Mouse (Mus musculus): ENCODE measurements around the gene Polr3gl. TPM values are rescaled to one million over a fixed set of nuclear protein-coding genes. Genes with fewer than 3 reads are reported as not detected.

Gene Polr3gl
- polyA plus RNA-seq, 1 experiment from 2014 or later: 37.1 TPM

GRCm38 (mm10) chr3:96603311-96603710 is 9.3 kb upstream of the Polr3gl start:
- H3K4me1 ChIP-seq: peaks cover 27% of the 10 kb centered on the region
- peaks cover 19% of the 10 kb centered on the region for H3K36me3 ChIP-seq
- H3K4me3 ChIP-seq: peak overlapping the region; percentile 92; the same call in 1 of the 2 replicates
- H3K27ac ChIP-seq: 0 out of 2 replicates have a peak overlapping the region, but pooled peaks have one; percentile 98
- DNase-seq (ENCODE audit: low spot score): no peak
- no peaks in the 10 kb centered on the region for H3K9me3 ChIP-seq
- peaks cover 8% of the 10 kb centered on the region; the same call in 1 of the 2 replicates for H3K27me3 ChIP-seq (ENCODE audit: insufficient read depth, poor library complexity, severe bottlenecking)
- WGBS: 80% methylated on average over 5 of the region's 5 CpGs

DNA sequence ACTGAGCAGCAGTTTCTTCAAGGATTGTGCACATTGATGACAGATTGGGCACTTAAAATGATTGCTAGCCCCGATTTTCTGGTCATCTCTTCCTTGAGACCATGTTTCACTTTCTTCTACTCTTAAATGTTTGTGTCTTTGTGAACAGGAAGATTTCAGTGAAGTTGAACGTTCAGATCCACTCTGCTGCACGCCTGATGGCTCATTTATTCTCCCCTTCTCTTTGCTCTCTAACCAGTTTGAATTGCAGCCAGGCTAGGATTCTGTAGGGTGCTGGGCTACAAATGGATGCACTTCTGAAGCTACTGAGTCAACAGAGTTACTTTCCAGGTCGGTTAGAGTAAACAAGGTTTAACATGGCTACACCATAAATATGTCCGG is 8.7 kb upstream of the Polr3gl start:
- Histone ChIP-seq H3K27me3 (ENCODE audit: insufficient read depth, poor library complexity, severe bottlenecking) (peaks cover 8% of the 10 kb centered on the region; the same call in 1 of the 2 replicates), H3K36me3 (peaks cover 15% of the 10 kb centered on the region), H3K4me1 (peaks cover 33% of the 10 kb centered on the region), H3K9me3 (no peaks in the 10 kb centered on the region), H3K4me3 (peak overlapping the region; percentile 92), H3K27ac (peak overlapping the region; percentile 98; the same call in 1 of the 2 replicates)
- WGBS: 62% methylated on average over 5 of the region's 5 CpGs
- no peak for DNase-seq (ENCODE audit: low spot score)

DNA sequence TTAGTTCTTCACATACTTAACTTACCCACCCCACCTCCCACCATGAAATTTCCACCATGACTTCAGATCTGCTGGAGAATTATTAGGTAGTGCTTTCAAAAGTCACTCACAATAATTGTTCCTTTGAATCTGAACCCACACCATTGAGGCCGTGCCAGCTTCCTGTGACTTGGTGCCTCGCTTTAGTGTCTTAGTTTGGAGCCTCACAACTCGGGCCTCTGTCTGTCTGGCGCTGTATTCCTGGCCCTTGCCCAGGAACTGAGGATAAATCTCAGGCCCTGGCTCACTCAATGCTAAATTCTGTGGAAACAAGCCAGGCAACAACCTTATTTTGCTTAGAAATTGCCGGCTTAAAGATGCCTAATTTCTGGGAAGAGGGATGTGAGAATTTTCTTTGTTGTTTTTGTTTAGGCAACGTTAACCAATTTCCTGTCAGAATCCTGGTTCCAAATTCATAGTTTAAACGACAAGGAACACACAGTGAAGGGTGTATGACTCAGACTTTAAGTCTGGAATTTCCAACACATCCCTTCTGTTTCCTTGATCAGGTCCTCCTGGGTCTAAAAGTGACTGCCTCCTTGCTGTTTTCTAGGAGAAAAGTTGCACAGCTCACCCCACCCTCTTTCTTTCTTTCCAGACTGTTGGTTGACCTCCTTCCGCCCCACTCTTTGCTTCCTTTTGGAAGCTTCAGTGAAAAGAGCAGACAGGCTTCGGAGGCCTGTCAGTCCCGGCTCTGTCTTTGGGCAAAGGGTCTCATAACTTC is 8.1 kb upstream of the Polr3gl start:
- H3K36me3 ChIP-seq: peaks cover 11% of the 10 kb centered on the region
- peaks cover 8% of the 10 kb centered on the region; the same call in 1 of the 2 replicates for H3K27me3 ChIP-seq (ENCODE audit: insufficient read depth, poor library complexity, severe bottlenecking)
- DNase-seq (ENCODE audit: low spot score): no peak
- peak overlapping the region; percentile 98 for H3K27ac ChIP-seq
- H3K4me1 ChIP-seq: peaks cover 39% of the 10 kb centered on the region
- no peaks in the 10 kb centered on the region for H3K9me3 ChIP-seq
- peak overlapping the region; percentile 92 for H3K4me3 ChIP-seq
- WGBS: 42% methylated on average over 10 of the region's 10 CpGs

DNA sequence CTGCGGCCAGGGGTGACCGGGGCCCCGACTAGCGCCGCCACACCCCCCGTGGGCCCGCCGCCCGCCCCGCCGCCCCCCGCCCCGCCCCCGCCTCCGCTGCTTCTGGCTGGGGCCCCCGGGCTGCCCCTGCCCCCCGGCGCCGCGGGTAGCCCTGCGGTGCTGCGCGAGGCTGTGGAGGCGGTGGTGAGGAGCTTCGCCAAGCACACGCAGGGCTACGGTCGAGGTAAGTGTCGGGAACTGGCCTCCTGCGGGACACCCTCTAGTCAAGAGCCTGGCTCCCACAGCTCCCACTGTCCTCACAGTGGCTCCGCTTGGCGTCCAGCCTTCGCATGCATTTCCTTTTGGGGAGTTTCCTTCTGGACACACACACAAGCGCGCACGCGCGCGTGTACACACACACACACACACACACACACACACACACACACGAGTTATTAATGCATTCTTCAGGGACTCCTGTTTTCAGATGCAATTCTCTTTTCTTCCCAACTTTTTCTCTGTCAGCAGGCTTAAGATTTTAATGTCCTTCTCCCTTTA is 7.3 kb upstream of the Polr3gl start:
- Histone ChIP-seq H3K4me3 (peak overlapping the region; percentile 92), H3K27me3 (ENCODE audit: insufficient read depth, poor library complexity, severe bottlenecking) (peaks cover 12% of the 10 kb centered on the region; the same call in 1 of the 2 replicates), H3K9me3 (no peaks in the 10 kb centered on the region), H3K36me3 (peaks cover 11% of the 10 kb centered on the region), H3K27ac (peak overlapping the region; percentile 98), H3K4me1 (peaks cover 47% of the 10 kb centered on the region)
- WGBS: under 1% methylated on average over 38 of the region's 40 CpGs
- DNase-seq (ENCODE audit: low spot score): peak; percentile 88

DNA sequence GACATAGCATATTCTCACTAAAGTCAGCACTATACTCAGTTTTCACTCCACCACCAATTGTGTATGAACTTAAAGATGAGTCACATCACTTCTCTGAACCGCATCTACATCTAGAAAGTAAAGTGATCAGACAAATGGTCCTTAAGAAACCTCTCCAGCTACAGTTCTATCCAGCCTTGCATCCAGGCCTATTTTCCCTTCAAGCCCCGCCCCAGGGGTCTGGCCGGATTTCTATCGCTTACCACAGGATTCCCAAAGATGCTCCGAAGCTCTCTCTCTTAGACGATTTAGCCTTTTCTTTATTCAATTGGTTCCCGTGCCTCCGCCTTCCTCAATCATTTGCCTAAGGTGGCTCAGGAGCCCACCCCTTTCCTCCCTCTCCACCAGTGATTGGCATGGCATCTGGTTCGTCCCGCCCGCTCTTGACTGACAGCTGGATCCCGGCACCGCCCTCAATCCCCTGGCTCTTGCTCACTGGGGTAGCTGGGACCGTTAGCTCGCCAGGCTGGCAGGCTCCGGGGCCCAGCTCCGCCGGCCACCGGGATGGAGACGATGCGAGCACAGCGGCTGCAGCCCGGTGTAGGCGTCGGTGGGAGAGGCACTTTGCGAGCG is 6.8 kb upstream of the Polr3gl start, which contains the start of gene Lix1l:
Lix1l (plus strand) TSS at position 511 of the 612 bp plus-strand sequence.
- Histone ChIP-seq H3K9me3 (no peaks in the 10 kb centered on the region), H3K4me3 (peak within 1 kb of the TSS; percentile 92), H3K27me3 (ENCODE audit: insufficient read depth, poor library complexity, severe bottlenecking) (peaks cover 17% of the 10 kb centered on the region), H3K4me1 (peaks cover 52% of the 10 kb centered on the region), H3K36me3 (peaks cover 7% of the 10 kb centered on the region), H3K27ac (peak within 1 kb of the TSS; percentile 98)
- DNase-seq (ENCODE audit: low spot score): peak; percentile 98
- 1% methylated on average over 27 of the region's 27 CpGs for WGBS

DNA sequence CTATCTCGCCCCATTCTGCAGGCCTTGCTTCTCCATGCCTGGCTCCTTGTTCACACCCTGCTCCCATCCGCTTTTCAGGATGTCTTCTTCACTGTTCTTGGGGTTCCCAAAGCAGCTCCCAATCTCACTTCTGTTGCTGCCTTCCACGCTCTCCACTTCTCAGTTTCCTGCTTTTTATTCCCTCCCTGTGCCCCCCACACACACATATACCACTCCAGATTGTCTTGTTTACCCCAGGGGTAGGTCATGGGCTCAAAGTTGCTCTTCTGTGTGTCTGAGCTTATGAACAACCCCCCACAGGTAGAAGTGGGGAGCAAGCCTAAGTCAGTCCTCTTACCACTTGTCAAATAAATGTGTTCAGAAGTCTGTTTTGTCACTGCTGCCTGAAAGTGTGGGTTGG is 5.4 kb upstream of the Polr3gl start:
- 74% methylated on average over 3 of the region's 3 CpGs for WGBS
- peaks cover 6% of the 10 kb centered on the region for H3K36me3 ChIP-seq
- H3K4me3 ChIP-seq: peak overlapping the region; percentile 71; the same call in 1 of the 2 replicates
- peaks cover 54% of the 10 kb centered on the region for H3K4me1 ChIP-seq
- no peak overlapping the region for H3K27ac ChIP-seq
- no peaks in the 10 kb centered on the region for H3K9me3 ChIP-seq
- peaks cover 28% of the 10 kb centered on the region for H3K27me3 ChIP-seq (ENCODE audit: insufficient read depth, poor library complexity, severe bottlenecking)
- no peak for DNase-seq (ENCODE audit: low spot score)

- Histone ChIP-seq H3K9me3 (no peaks in the 10 kb centered on the region), H3K27me3 (ENCODE audit: insufficient read depth, poor library complexity, severe bottlenecking) (peaks cover 28% of the 10 kb centered on the region), H3K36me3 (peaks cover 3% of the 10 kb centered on the region), H3K27ac (0 out of 2 replicates have a peak overlapping the region, but pooled peaks have one; percentile 90), H3K4me1 (peaks cover 54% of the 10 kb centered on the region), H3K4me3 (peak overlapping the region; percentile 71)
- WGBS: 51% methylated on average over 8 of the region's 8 CpGs
- no peak for DNase-seq (ENCODE audit: low spot score)
Observed at GRCm38 (mm10) chr3:96599069-96599393, 5.0 kb upstream of the Polr3gl start.

- H3K9me3 ChIP-seq: no peaks in the 10 kb centered on the region
- peak overlapping the region; percentile 90 for H3K27ac ChIP-seq
- peaks cover 52% of the 10 kb centered on the region for H3K4me1 ChIP-seq
- peak overlapping the region; percentile 71 for H3K4me3 ChIP-seq
- peak; percentile 82 for DNase-seq (ENCODE audit: low spot score)
- peaks cover 28% of the 10 kb centered on the region for H3K27me3 ChIP-seq (ENCODE audit: insufficient read depth, poor library complexity, severe bottlenecking)
- WGBS: 2% methylated on average over 54 of the region's 54 CpGs
- no peaks in the 10 kb centered on the region for H3K36me3 ChIP-seq
Observed at GRCm38 (mm10) chr3:96598156-96599068, 4.4 kb upstream of the Polr3gl start.

GRCm38 (mm10) chr3:96597435-96597891 is 3.5 kb upstream of the Polr3gl start:
- Histone ChIP-seq H3K27me3 (ENCODE audit: insufficient read depth, poor library complexity, severe bottlenecking) (peaks cover 28% of the 10 kb centered on the region), H3K36me3 (no peaks in the 10 kb centered on the region), H3K9me3 (no peaks in the 10 kb centered on the region), H3K4me3 (peak overlapping the region; percentile 71), H3K27ac (peak overlapping the region; percentile 90), H3K4me1 (peaks cover 51% of the 10 kb centered on the region)
- DNase-seq (ENCODE audit: low spot score): no peak
- WGBS: under 1% methylated on average over 40 of the region's 40 CpGs

DNA sequence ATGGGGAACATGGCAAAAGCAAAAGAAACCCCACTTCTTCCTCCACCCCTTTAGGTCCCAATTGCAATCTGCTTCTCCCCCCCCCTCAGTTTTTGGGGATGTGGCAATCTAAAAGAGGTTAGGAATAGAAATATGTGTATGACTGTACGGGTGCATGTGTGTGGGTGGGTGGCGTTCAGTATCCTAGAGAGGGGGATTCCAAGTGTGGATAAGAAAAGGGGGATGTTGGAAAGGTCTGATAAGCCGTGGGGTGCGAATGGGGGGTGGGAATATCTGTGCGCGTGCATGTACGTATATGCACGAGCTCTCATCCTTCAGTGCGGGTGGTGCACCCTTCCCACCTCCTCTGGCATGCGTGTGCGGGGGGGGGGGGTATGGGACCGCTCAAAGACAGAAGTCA is 2.9 kb upstream of the Polr3gl start:
- Histone ChIP-seq H3K9me3 (no peaks in the 10 kb centered on the region), H3K27me3 (ENCODE audit: insufficient read depth, poor library complexity, severe bottlenecking) (peaks cover 28% of the 10 kb centered on the region), H3K4me3 (peak overlapping the region; percentile 71), H3K36me3 (no peaks in the 10 kb centered on the region), H3K4me1 (peaks cover 49% of the 10 kb centered on the region), H3K27ac (peak overlapping the region; percentile 90)
- no peak for DNase-seq (ENCODE audit: low spot score)
- 2% methylated on average over 11 of the region's 12 CpGs for WGBS

DNA sequence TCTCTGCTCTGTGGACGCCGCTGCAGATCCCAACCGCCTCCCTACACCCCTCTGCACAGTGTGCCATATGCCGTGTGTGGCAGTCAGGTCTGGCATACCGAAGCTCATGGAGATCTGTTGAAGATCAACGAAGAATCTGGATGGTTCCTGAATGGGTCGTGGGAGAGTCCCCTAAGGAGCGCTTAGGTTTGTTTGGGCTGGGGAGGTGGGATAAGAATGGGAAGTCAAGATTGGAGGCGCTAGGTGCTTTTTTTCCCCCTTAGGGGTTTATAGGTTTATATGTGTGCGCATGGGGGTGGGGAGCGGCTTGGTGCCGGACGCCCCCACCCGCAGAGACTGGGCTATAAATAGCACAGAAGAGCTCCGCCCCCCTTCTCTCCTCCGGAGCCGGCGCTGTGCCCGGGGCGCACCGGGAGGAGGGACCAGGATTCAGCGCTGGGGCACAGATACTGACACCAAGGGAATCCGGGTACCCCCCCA is 2.3 kb upstream of the Polr3gl start, which contains the start of gene Ankrd34a:
Ankrd34a (plus strand) TSS at position 409 of the 480 bp plus-strand sequence.
- Histone ChIP-seq H3K27me3 (ENCODE audit: insufficient read depth, poor library complexity, severe bottlenecking) (peaks cover 28% of the 10 kb centered on the region), H3K36me3 (no peaks in the 10 kb centered on the region), H3K9me3 (no peaks in the 10 kb centered on the region), H3K4me1 (peaks cover 48% of the 10 kb centered on the region), H3K4me3 (peak within 1 kb of the TSS; percentile 71), H3K27ac (peak within 1 kb of the TSS; percentile 90)
- no peak for DNase-seq (ENCODE audit: low spot score)
- under 1% methylated on average over 21 of the region's 23 CpGs for WGBS

DNA sequence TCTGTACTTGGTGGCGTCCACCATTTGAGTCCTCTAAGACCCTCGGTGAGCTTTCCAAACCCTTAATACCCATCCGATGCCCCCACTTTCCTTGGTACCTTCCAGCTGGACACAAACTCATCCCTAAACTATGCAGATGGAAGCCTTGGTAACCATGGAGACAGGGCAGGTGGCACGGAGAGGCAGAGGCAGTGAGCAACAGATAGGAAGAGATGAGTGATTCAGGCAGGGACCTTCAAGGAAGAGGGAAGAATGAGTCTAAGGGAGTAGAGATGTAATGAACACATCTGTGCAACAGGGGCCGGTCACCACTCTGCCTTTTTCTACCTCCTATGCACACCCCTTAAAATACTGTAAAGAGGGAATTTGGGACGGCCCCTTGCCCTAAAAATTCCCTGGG is 1.7 kb upstream of the Polr3gl start:
- peaks cover 28% of the 10 kb centered on the region for H3K27me3 ChIP-seq (ENCODE audit: insufficient read depth, poor library complexity, severe bottlenecking)
- H3K4me1 ChIP-seq: peaks cover 48% of the 10 kb centered on the region
- peak overlapping the region; percentile 90; the same call in 1 of the 2 replicates for H3K27ac ChIP-seq
- 24% methylated on average over 6 of the region's 6 CpGs for WGBS
- H3K36me3 ChIP-seq: no peaks in the 10 kb centered on the region
- no peak for DNase-seq (ENCODE audit: low spot score)
- H3K9me3 ChIP-seq: no peaks in the 10 kb centered on the region
- peak overlapping the region; percentile 71 for H3K4me3 ChIP-seq

Data from heart, embryonic 10.5 days (tissue).